16 mouse cellular contexts compared by ENCODE assay signal in genomic region chr1:178597757-178598156, GRCm38 (mm10).
"Had no signal": no experiment of that assay in that cellular context is flagged by ENCODE, and none has a peak within 500 bp of the region (broad histone marks: within the 10 kb centered on the region; RNA-seq: fewer than 3 reads in every experiment).

No protein-coding gene starts in this region.

- H3K9ac ChIP-seq: intestine, embryonic 15.5 days; midbrain, embryonic 12.5 days; midbrain, embryonic 15.5 days; neural tube, embryonic 12.5 days; neural tube, embryonic 15.5 days; stomach, embryonic 15.5 days had no signal

- H3K4me3 ChIP-seq: intestine, embryonic 15.5 days; midbrain, embryonic 12.5 days; midbrain, embryonic 15.5 days; neural tube, embryonic 12.5 days; neural tube, embryonic 15.5 days; stomach, embryonic 15.5 days had no signal

- H3K4me2 ChIP-seq: intestine, embryonic 15.5 days; midbrain, embryonic 12.5 days; midbrain, embryonic 15.5 days; neural tube, embryonic 12.5 days; neural tube, embryonic 15.5 days; stomach, embryonic 15.5 days had no signal

- H3K27me3 ChIP-seq: intestine, embryonic 15.5 days; midbrain, embryonic 12.5 days; midbrain, embryonic 15.5 days; neural tube, embryonic 12.5 days; neural tube, embryonic 15.5 days; stomach, embryonic 15.5 days had no signal

- DNase-seq: kidney, adult 11 months; kidney, adult 8-10 months; kidney, postnatal 14 days; kidney, postnatal 4 days; lung, adult 2 months; retina, postnatal 1 day; right cerebral cortex, postnatal 25 days; spleen, adult 18-20 months; thymus, postnatal 25 days had no signal

- H3K4me1 ChIP-seq: intestine, embryonic 15.5 days; midbrain, embryonic 12.5 days; midbrain, embryonic 15.5 days; stomach, embryonic 15.5 days had no signal

- H3K9me3 ChIP-seq: intestine, embryonic 15.5 days; midbrain, embryonic 12.5 days; midbrain, embryonic 15.5 days; neural tube, embryonic 12.5 days; neural tube, embryonic 15.5 days; stomach, embryonic 15.5 days had no signal

- H3K27ac ChIP-seq: intestine, embryonic 15.5 days; macrophage; midbrain, embryonic 12.5 days; midbrain, embryonic 15.5 days; neural tube, embryonic 12.5 days; neural tube, embryonic 15.5 days; stomach, embryonic 15.5 days had no signal

- H3K36me3 ChIP-seq: intestine, embryonic 15.5 days; midbrain, embryonic 12.5 days; midbrain, embryonic 15.5 days; neural tube, embryonic 12.5 days; neural tube, embryonic 15.5 days; stomach, embryonic 15.5 days had no signal

- ATAC-seq: intestine, embryonic 15.5 days; midbrain, embryonic 15.5 days had no signal
